Mouse (Mus musculus) spleen, embryonic (tissue): ENCODE results near the gene Nkpd1.

Experiments used
- CTCF ChIA-PET: fragments of 350-600 bp; sonication (Branson Sonifier 250); formaldehyde crosslinking; loops from one replicate; lab custom pipeline; 2022; lab: Charles Lee

Nkpd1 gene

DNA sequence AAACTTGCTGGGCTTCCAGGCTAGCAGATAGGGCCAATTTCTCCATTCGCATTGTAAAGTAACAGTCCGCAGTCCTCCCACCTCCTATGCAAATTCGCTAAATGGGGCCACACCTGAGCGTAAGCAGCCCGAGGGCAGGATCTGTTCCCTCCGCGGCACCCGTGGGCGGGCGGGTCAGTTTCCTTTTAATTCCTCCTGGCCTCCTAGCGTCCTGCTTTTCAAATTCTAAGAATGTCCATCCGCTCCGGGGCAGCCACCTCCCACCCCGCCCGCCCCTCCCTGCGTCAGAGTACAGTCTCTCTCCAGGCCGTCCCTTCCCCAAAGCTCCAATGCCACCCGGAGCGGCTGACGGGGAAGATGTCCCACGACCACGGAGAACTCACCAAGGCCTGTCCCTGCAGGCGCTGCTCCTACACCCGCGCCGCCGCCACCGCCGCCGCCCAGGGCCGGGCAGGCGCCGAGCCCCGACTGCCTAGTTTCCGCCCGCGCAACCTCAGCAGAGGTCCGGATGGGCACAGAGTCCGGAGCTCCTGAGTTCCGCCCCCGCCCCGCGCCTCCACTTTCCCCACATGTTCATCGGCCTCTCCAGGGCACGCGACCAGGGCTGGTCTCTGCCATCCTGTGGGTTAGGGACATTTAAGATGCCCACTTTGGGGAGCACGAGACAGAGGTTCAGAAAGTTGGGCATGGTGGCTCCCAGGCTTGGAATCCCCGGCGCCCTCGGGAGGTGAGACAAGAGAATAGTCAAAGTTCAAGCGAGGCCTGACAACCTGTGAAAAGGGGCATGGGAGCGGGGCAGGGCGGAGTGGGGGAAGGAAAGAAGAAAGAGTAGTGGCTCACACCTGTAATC is 55.5 kb downstream of the Nkpd1 start:
- CTCF ChIA-PET: no interaction called here

GRCm38 (mm10) chr7:19573776-19574140 is 56.1 kb downstream of the Nkpd1 start:
- CTCF ChIA-PET: no interaction called here
